ENCODE assay signal across 8 mouse cellular contexts in the genomic region with DNA sequence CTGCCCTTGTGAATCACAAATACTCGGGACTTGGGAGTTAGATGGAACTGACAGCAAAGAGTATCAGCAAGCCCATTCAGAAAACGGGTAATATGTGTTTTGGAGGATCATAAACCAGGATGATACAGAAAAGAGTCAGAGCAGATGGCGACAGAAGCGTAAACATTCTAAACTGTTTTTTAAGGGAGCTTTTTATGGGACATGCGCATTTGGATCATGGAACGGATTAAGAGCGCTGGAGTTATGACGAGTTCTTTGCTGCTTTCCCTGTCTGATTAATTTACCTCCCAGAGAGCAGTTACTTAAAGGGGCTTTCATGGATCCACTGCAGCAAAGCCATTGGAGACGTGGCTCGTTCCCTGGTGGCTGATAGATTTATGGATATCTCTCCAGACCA.
A peak's percentile ranks its signal among the peaks of the same experiment; 100 is the strongest.
DNase-seq lines count a peak whose midpoint lies in the region; ATAC-seq and TF ChIP-seq lines count a peak whose summit lies in the region.

No protein-coding gene starts in this region.

- no peaks in the 10 kb centered on the region for H3K36me3 ChIP-seq in lung, embryonic 16.5 days (ENCODE audit: control insufficient read depth, insufficient read depth, low read length)
- no peaks in the 10 kb centered on the region for H3K36me3 ChIP-seq in limb, embryonic 13.5 days
- no peaks in the 10 kb centered on the region for H3K36me3 ChIP-seq in stomach, embryonic 15.5 days

- no peaks in the 10 kb centered on the region for H3K9me3 ChIP-seq in lung, embryonic 16.5 days (ENCODE audit: control insufficient read depth, low read length)
- H3K9me3 ChIP-seq in limb, embryonic 13.5 days, result no peaks in the 10 kb centered on the region
- no peaks in the 10 kb centered on the region for H3K9me3 ChIP-seq in stomach, embryonic 15.5 days

- H3K4me2 ChIP-seq in lung, embryonic 16.5 days (ENCODE audit: low read depth, low read length), result peak overlapping the region; percentile 29; the same call in 1 of the 2 replicates
- peak overlapping the region; percentile 46 for H3K4me2 ChIP-seq in limb, embryonic 13.5 days (replicated peaks)
- H3K4me2 ChIP-seq in stomach, embryonic 15.5 days, result peak overlapping the region; percentile 31

- no peak for TF ChIP-seq CTCF in lung, adult 2 months (IDR thresholded peaks at IDR 0.05; ENCODE audit: insufficient read depth, low read length)

- 46% methylated on average over 10 of the region's 10 CpGs for WGBS in lung, embryonic 16.5 days
- 60% methylated on average over 10 of the region's 10 CpGs for WGBS in lung, adult 2 months
- WGBS in limb, embryonic 13.5 days, result 16% methylated on average over 10 of the region's 10 CpGs
- 39% methylated on average over 10 of the region's 10 CpGs for WGBS in stomach, embryonic 15.5 days

- peaks cover 3% of the 10 kb centered on the region; the same call in 1 of the 2 replicates for H3K4me1 ChIP-seq in lung, embryonic 16.5 days (replicated peaks; ENCODE audit: control insufficient read depth, insufficient read depth, low read length)
- no peaks in the 10 kb centered on the region for H3K4me1 ChIP-seq in lung, adult 2 months (ENCODE audit: control insufficient read depth, insufficient read depth, low read length)
- peaks cover 13% of the 10 kb centered on the region for H3K4me1 ChIP-seq in limb, embryonic 13.5 days
- H3K4me1 ChIP-seq in stomach, embryonic 15.5 days, result 0 out of 2 replicates have a peak, but pooled peaks cover 3% of the 10 kb centered on the region

- H3K27me3 ChIP-seq in lung, embryonic 16.5 days (ENCODE audit: control insufficient read depth, insufficient read depth, low read depth, low read length), result no peaks in the 10 kb centered on the region
- no peaks in the 10 kb centered on the region for H3K27me3 ChIP-seq in limb, embryonic 13.5 days
- H3K27me3 ChIP-seq in stomach, embryonic 15.5 days (replicated peaks), result no peaks in the 10 kb centered on the region

- TF ChIP-seq POLR2A in lung, adult 2 months (IDR thresholded peaks at IDR 0.05; ENCODE audit: borderline replicate concordance, extremely low read depth, low read depth, low read length), result no peak

- no peak overlapping the region for H3K9ac ChIP-seq in lung, embryonic 16.5 days (ENCODE audit: low read length)
- no peak overlapping the region for H3K9ac ChIP-seq in limb, embryonic 13.5 days
- H3K9ac ChIP-seq in stomach, embryonic 15.5 days, result no peak overlapping the region

- no peak for ATAC-seq in lung, embryonic 16.5 days (ENCODE audit: low read depth)
- no peak for ATAC-seq in limb, embryonic 13.5 days (ENCODE audit: low FRiP score, low read depth)
- ATAC-seq in stomach, embryonic 15.5 days (ENCODE audit: insufficient read depth, low FRiP score, low read depth), result no peak

- DNase-seq in embryo, embryonic 10.5 days (ENCODE audit: low spot score), result peak; percentile 25
- no peak for DNase-seq in embryo, embryonic 11 days
- no peak for DNase-seq in lung, adult 2 months
- DNase-seq in testis, postnatal 10 days (ENCODE audit: low spot score), result no peak
- DNase-seq in ovary, postnatal 36 days (ENCODE audit: low spot score), result no peak

- H3K4me3 ChIP-seq in lung, embryonic 16.5 days (ENCODE audit: low read length), result no peak overlapping the region
- no peak overlapping the region for H3K4me3 ChIP-seq in lung, adult 2 months (replicated peaks; ENCODE audit: extremely low read depth, low read depth, low read length)
- H3K4me3 ChIP-seq in limb, embryonic 13.5 days, result peak overlapping the region; percentile 19
- H3K4me3 ChIP-seq in stomach, embryonic 15.5 days (replicated peaks), result no peak overlapping the region

- no peak overlapping the region for H3K27ac ChIP-seq in lung, embryonic 16.5 days (ENCODE audit: low read length)
- no peak overlapping the region for H3K27ac ChIP-seq in limb, embryonic 13.5 days
- no peak overlapping the region for H3K27ac ChIP-seq in stomach, embryonic 15.5 days
